Mouse (Mus musculus) heart, adult 2 months (tissue): ENCODE measurements around the gene Tnfrsf11a. TPM values are rescaled to one million over a fixed set of nuclear protein-coding genes. Genes with fewer than 3 reads are reported as not detected.
"Not testable (repeated sequence)": the region's sequence is repeated elsewhere in the genome, so short reads cannot be mapped to it uniquely, and the experiment has no call there.

Source experiments
- DNase-seq, 2 experiments: peaks; one replicate each; pipeline ENCODE4 v3.0.0; 2021
- H3K27ac ChIP-seq: fragments of 200-600 bp; 2 replicates; pipeline ENCODE4 v1.8.1; 2022
- H3K27me3 ChIP-seq: fragments of 200-500 bp; 2 replicates; pipeline ENCODE4 v1.6.1; 2012; ENCODE audit warnings: mild to moderate bottlenecking, low read length, inconsistent platforms, mixed read lengths; ENCODE audit not compliant: control insufficient read depth, insufficient read depth
- H3K36me3 ChIP-seq: fragments of 200-500 bp; 2 replicates; pipeline ENCODE4 v1.6.1; 2012; ENCODE audit warnings: low read length, inconsistent platforms; ENCODE audit not compliant: control insufficient read depth, insufficient read depth
- H3K4me1 ChIP-seq: fragments of 200-500 bp; 2 replicates; pipeline ENCODE4 v1.6.1; 2011; ENCODE audit warnings: low read length; ENCODE audit not compliant: control insufficient read depth, insufficient read depth
- H3K4me3 ChIP-seq: fragments of 200-600 bp; 2 replicates; pipeline ENCODE4 v1.8.1; 2022
- H3K79me2 ChIP-seq: fragments of 200-500 bp; replicated peaks from 2 replicates; pipeline ENCODE4 v1.6.1; 2012; ENCODE audit warnings: mild to moderate bottlenecking, inconsistent platforms, low read length, moderate library complexity, mixed read lengths; ENCODE audit not compliant: control insufficient read depth, insufficient read depth
- H3K9ac ChIP-seq: fragments of 200-500 bp; 2 replicates; pipeline ENCODE4 v1.6.1; 2012; ENCODE audit warnings: low read depth, mild to moderate bottlenecking, control low read depth, inconsistent platforms, low read length, mixed read lengths
- CTCF ChIP-seq: fragments of 200-600 bp; IDR thresholded peaks from 2 replicates; pipeline ENCODE4 v1.8.1; 2022; ENCODE audit warnings: antibody characterized with exemption, mild to moderate bottlenecking, moderate library complexity
- EP300 ChIP-seq: fragments of 200-500 bp; IDR thresholded peaks from 2 replicates; pipeline ENCODE4 v1.6.1; 2011; ENCODE audit warnings: low read depth, low read length, control low read depth; ENCODE audit not compliant: insufficient read depth
- POLR2A ChIP-seq: fragments of 200-500 bp; IDR thresholded peaks from 2 replicates; pipeline ENCODE4 v1.6.1; 2011; ENCODE audit warnings: mild to moderate bottlenecking, low read depth, low read length, control low read depth; ENCODE audit not compliant: insufficient read depth
- WGBS: fragments of 180-500 bp; shearing (Covaris S2); methylation state at CpG from one replicate; pipeline ENCODE4 v1.1.7; 2018; 5-methylcytosine and 5-hydroxymethylcytosine counted together
- intact Hi-C: fragments of 180-260 bp; cut with DNase I; formaldehyde crosslinking; loops from one replicate; pipeline ENCODE4 v1.15.1; 2025
- polyA plus RNA-seq: library from polyadenylated mRNA; depleted of rRNA; stranded (reverse); fragments of >200 nt; gene quantifications from 2 replicates; pipeline ENCODE4 v1.2.3, GENCODE M21; 2012
- total RNA-seq, 2 experiments: library from RNA; stranded (reverse); gene quantifications; 2 replicates each; pipeline ENCODE4 v1.2.3; 2021

Tnfrsf11a gene
- total and polyA plus RNA-seq, 3 experiments = 1.4 to 1.9 (median 1.8) TPM

DNA sequence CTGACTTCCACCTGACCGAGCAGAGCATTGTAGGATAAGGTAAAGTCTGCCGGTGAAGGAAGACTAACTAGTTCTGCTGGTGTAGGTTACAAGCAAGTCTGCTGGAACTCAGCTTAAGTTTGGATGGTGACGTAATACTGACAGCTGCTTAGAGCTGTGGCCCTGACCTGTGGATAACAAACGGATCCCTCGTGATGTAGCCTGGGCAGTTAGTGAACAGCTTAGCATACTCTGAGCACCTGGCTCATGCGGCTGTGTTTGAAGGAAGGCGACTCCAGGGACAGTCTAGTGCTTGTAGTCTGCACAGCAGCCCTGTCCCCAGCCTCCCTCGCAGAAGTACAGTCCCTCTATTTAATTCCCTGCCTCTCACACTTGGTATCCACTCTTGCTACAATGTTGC is 14.9 kb upstream of the Tnfrsf11a start:
- TF ChIP-seq EP300 (no peak), CTCF (no peak), POLR2A (no peak)
- H3K4me3 ChIP-seq = no peak overlapping the region
- H3K27ac ChIP-seq = no peak overlapping the region
- intact Hi-C loops = no loop called here
- no peaks in the 10 kb centered on the region for H3K4me1 ChIP-seq
- no peak for DNase-seq
- no peak overlapping the region for H3K9ac ChIP-seq
- no peaks in the 10 kb centered on the region for H3K36me3 ChIP-seq
- H3K27me3 ChIP-seq = no peaks in the 10 kb centered on the region
- H3K79me2 ChIP-seq = no peaks in the 10 kb centered on the region
- 67% methylated on average over 8 of the region's 8 CpGs for WGBS

DNA sequence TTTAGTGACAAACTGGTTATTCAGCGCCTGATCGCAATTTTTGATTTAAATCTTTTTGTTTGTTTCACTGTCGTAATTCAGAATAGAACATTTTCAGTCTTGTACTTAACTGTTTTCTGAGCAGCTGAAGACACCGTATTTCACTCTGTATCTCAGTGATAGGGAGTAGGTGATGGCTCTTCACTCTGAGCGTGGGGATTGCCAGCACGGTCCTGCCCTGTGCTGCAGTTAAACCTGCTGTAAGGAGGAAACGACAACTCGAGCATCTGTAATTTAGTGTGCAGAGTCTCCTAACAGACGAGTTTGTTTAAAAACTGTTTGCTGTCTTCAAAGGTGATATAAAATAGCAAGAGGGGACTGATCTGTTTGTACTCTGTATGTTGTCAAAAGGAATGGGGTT is 14.4 kb upstream of the Tnfrsf11a start:
- H3K27ac ChIP-seq, H3K27me3 ChIP-seq, H3K9ac ChIP-seq, H3K36me3 ChIP-seq, H3K4me1 ChIP-seq, H3K79me2 ChIP-seq, H3K4me3 ChIP-seq, intact Hi-C loops, DNase-seq: not testable (repeated sequence)
- 87% methylated on average over 9 of the region's 9 CpGs for WGBS

DNA sequence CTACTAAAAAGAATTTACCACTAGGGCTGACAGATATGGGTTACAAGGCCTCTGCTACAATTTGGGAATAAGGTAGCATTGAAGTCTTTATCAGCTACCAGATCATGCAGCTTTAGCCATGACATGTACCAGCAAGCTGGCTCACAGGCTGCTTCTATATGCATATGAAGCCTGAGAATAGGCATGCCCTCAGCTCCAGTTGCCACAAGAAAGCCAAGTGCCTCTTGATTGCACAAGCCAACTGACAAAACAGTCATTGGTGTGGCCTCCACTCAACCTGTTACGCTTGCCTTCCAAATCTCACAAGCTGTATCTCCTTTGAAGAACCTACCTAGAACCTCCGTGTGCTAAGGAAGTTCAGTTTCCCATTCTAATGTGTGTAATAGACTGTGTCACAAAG is 12.1 kb upstream of the Tnfrsf11a start:
- no peaks in the 10 kb centered on the region for H3K36me3 ChIP-seq
- no peak overlapping the region for H3K9ac ChIP-seq
- H3K4me1 ChIP-seq = no peaks in the 10 kb centered on the region
- H3K27ac ChIP-seq = no peak overlapping the region
- H3K79me2 ChIP-seq = no peaks in the 10 kb centered on the region
- 92% methylated on average over 2 of the region's 2 CpGs for whole genome bisulfite sequencing
- H3K4me3 ChIP-seq = no peak overlapping the region
- intact Hi-C loops = no loop called here
- DNase-seq = no peak
- TF ChIP-seq POLR2A (no peak), CTCF (no peak), EP300 (no peak)
- no peaks in the 10 kb centered on the region for H3K27me3 ChIP-seq

DNA sequence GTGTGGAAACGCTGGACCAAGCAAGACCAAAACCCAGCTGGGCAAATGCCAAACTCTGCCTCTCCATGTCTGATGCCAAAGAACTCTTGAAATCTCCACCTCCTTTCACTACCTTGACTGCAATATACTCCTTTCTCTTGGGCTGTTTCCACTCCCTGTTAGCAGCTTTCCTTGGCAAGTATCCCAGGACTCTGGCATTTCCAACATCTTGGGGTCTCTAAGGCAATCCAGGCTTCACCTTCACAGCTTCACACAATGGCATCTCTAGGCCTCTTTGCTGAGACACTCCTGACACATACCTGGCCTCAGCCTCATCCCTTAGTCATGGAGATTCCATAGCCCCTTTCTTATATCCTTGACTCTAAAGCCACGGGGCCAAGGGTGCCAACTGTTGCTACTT is 9.8 kb upstream of the Tnfrsf11a start:
- Histone ChIP-seq H3K27ac (no peak overlapping the region), H3K36me3 (no peaks in the 10 kb centered on the region), H3K27me3 (no peaks in the 10 kb centered on the region), H3K4me1 (no peaks in the 10 kb centered on the region), H3K79me2 (no peaks in the 10 kb centered on the region), H3K4me3 (no peak overlapping the region), H3K9ac (no peak overlapping the region)
- TF ChIP-seq EP300 (no peak), POLR2A (no peak), CTCF (no peak)
- intact Hi-C loops = no loop called here
- WGBS = 66% methylated on average over 2 of the region's 2 CpGs
- no peak for DNase-seq

DNA sequence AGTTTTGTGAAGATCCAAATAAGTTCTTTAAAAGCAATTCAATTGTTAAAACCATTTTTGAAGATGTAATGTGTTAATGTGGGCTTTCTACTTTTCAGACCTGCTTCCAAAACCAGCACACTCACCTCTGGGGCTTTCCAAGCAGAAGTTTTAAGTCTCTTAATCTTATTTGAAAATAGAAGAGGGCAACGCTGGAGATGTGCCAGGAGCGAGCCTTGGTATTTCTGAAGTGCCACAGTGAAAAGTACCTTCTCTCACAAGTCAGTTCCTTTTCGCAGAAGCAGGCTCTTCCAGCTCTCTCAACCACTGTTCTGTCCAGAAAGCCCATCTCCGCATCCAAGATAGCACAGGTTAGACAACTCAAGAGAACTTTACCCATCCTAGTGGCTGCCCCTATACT is 4.1 kb upstream of the Tnfrsf11a start:
- 86% methylated on average over 4 of the region's 4 CpGs for WGBS
- H3K4me1 ChIP-seq = no peaks in the 10 kb centered on the region
- H3K79me2 ChIP-seq = no peaks in the 10 kb centered on the region
- DNase-seq = no peak
- TF ChIP-seq EP300 (no peak), CTCF (no peak), POLR2A (no peak)
- H3K9ac ChIP-seq = no peak overlapping the region
- no peak overlapping the region for H3K4me3 ChIP-seq
- H3K27ac ChIP-seq = no peak overlapping the region
- H3K36me3 ChIP-seq = no peaks in the 10 kb centered on the region
- no peaks in the 10 kb centered on the region; the same call in 1 of the 2 replicates for H3K27me3 ChIP-seq
- intact Hi-C loops = no loop called here

DNA sequence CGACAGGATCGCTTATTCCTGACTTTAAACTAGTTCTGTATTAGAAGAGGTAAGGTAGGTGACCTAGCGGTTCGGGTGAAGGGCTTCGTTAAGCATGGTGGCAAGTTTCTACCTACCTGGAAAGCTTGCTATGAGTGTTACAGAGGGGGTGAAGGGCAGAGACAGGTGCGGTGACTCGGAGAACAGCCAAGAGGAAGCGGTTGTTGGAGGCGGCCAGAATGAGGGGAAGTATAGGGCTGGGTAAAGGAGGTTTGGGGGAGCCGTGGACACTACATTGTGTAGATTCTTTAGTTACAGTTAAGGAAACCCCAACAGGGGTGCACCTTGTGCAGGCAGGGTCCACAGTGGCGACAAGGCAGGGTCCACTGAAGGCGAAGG is 450 bp upstream of the Tnfrsf11a start:
- TF ChIP-seq POLR2A (no peak), CTCF (no peak), EP300 (no peak)
- no peaks in the 10 kb centered on the region for H3K36me3 ChIP-seq
- H3K79me2 ChIP-seq = no peaks in the 10 kb centered on the region
- intact Hi-C loops = no loop called here
- peak overlapping the region; percentile 56 for H3K4me3 ChIP-seq
- DNase-seq = no peak
- WGBS = 48% methylated on average over 12 of the region's 12 CpGs
- peaks cover 1% of the 10 kb centered on the region; the same call in 1 of the 2 replicates for H3K4me1 ChIP-seq
- no peaks in the 10 kb centered on the region; the same call in 1 of the 2 replicates for H3K27me3 ChIP-seq
- peak overlapping the region; percentile 1; the same call in 1 of the 2 replicates for H3K9ac ChIP-seq
- no peak overlapping the region for H3K27ac ChIP-seq
